Mouse (Mus musculus) liver, embryonic 14.5 days (tissue): ENCODE results near the gene Misp.

ENCODE experiments used
- CTCF ChIP-seq: IDR thresholded peaks from 2 replicates; pipeline ENCODE4 v1.5.1; 2016; ENCODE audit warnings: antibody characterized with exemption, low read depth, control low read depth
- EP300 ChIP-seq: IDR thresholded peaks from 2 replicates; pipeline ENCODE4 v1.6.1; 2016; ENCODE audit warnings: antibody characterized with exemption, low read depth

DNA sequence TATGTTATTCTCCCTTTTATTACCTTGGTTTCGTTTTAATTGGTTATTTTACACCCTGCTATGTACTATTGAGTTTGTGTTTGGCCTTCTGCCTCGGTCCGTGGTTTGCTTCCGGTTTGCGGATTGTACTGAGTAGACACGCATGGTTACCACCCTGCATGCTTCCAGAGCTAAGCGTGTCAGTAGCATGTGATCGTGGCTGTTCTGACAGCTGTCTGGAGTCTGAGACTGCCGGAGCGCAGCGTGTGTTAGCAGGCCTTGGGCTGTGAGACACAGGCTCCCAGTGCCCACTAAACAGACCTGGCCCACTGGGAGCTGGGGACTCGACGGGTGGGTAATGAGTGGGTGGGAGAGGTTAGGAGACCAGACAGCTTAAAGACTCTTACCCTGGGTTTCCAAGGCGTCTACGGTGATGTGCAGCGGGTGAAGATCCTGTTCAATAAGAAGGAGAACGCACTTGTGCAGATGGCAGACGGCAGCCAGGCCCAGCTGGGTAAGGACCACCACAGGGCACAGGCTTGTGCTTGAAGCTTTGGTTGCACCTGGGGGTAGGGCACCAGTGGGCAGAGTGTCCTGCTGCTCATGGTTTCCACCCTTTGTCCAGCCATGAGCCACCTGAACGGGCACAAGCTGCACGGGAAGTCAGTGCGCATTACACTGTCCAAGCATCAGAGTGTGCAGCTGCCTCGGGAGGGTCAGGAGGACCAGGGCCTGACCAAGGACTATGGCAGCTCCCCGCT lies 41.4 kb downstream of the Misp start:
- TF ChIP-seq CTCF (no peak), EP300 (no peak)
